Mouse (Mus musculus): Measurements from ENCODE around the gene Them5. TPM values are rescaled to one million over a fixed set of nuclear protein-coding genes. Genes with fewer than 3 reads are reported as not detected.

Them5 gene
- not detected for polyA plus RNA-seq (2014; fragmentation: Illumina TruSeq; extraction: RNeasy Lipid Tissue Mini Kit (QIAGEN cat#74804); ENCODE audit: low read depth, low replicate concordance)

GRCm38 (mm10) chr3:94341959-94342422 lies at the start of gene Them5:
Them5 (plus strand) TSS chr3:94342099.

GRCm38 (mm10) chr3:94309633-94310363 lies 32.1 kb upstream of the Them5 start, which contains the start of gene Them4:
Them4 (plus strand) TSS chr3:94310089.

GRCm38 (mm10) chr3:94362138-94362537 lies 20.2 kb downstream of the Them5 start, which contains the start of gene C2cd4d:
C2cd4d (plus strand) TSS chr3:94362438.

GRCm38 (mm10) chr3:94372641-94373040 lies 30.7 kb downstream of the Them5 start, which contains the start of gene Rorc:
Rorc (plus strand) TSS chr3:94372794.

Other genes with a start within 250 kb of the Them5 start
- gene Gm10696, start 163.9 kb upstream of the Them5 start, polyA plus RNA-seq (2014; fragmentation: Illumina TruSeq; extraction: RNeasy Lipid Tissue Mini Kit (QIAGEN cat#74804); ENCODE audit: low read depth, low replicate concordance) = not detected
- gene Gm5286, start 145.4 kb upstream of the Them5 start, polyA plus RNA-seq (2014; fragmentation: Illumina TruSeq; extraction: RNeasy Lipid Tissue Mini Kit (QIAGEN cat#74804); ENCODE audit: low read depth, low replicate concordance) = not detected
- gene Gm4778, start 78.1 kb upstream of the Them5 start, polyA plus RNA-seq (2014; fragmentation: Illumina TruSeq; extraction: RNeasy Lipid Tissue Mini Kit (QIAGEN cat#74804); ENCODE audit: low read depth, low replicate concordance) = not detected
- 41.5 TPM for gene Them4, start 32.0 kb upstream of the Them5 start, polyA plus RNA-seq (2014; fragmentation: Illumina TruSeq; extraction: RNeasy Lipid Tissue Mini Kit (QIAGEN cat#74804); ENCODE audit: low read depth, low replicate concordance)
- gene C2cd4d, start 20.3 kb downstream of the Them5 start, polyA plus RNA-seq (2014; fragmentation: Illumina TruSeq; extraction: RNeasy Lipid Tissue Mini Kit (QIAGEN cat#74804); ENCODE audit: low read depth, low replicate concordance) = not detected
- 54.0 TPM for gene Rorc, start 30.7 kb downstream of the Them5 start, polyA plus RNA-seq (2014; fragmentation: Illumina TruSeq; extraction: RNeasy Lipid Tissue Mini Kit (QIAGEN cat#74804); ENCODE audit: low read depth, low replicate concordance)
- gene Lingo4, start 56.4 kb downstream of the Them5 start, polyA plus RNA-seq (2014; fragmentation: Illumina TruSeq; extraction: RNeasy Lipid Tissue Mini Kit (QIAGEN cat#74804); ENCODE audit: low read depth, low replicate concordance) = 0.38 TPM
- gene Tdrkh, start 71.2 kb downstream of the Them5 start, polyA plus RNA-seq (2014; fragmentation: Illumina TruSeq; extraction: RNeasy Lipid Tissue Mini Kit (QIAGEN cat#74804); ENCODE audit: low read depth, low replicate concordance) = 3.1 TPM
- 50.4 TPM for gene Mrpl9, start 101.2 kb downstream of the Them5 start, polyA plus RNA-seq (2014; fragmentation: Illumina TruSeq; extraction: RNeasy Lipid Tissue Mini Kit (QIAGEN cat#74804); ENCODE audit: low read depth, low replicate concordance)
- gene Oaz3, start 101.8 kb downstream of the Them5 start, polyA plus RNA-seq (2014; fragmentation: Illumina TruSeq; extraction: RNeasy Lipid Tissue Mini Kit (QIAGEN cat#74804); ENCODE audit: low read depth, low replicate concordance) = 1.3 TPM
- 0.69 TPM for gene Celf3, start 136.2 kb downstream of the Them5 start, polyA plus RNA-seq (2014; fragmentation: Illumina TruSeq; extraction: RNeasy Lipid Tissue Mini Kit (QIAGEN cat#74804); ENCODE audit: low read depth, low replicate concordance)
- 3.2 TPM for gene Riiad1, start 138.2 kb downstream of the Them5 start, polyA plus RNA-seq (2014; fragmentation: Illumina TruSeq; extraction: RNeasy Lipid Tissue Mini Kit (QIAGEN cat#74804); ENCODE audit: low read depth, low replicate concordance)
- 47.7 TPM for gene Snx27, start 240.6 kb downstream of the Them5 start, polyA plus RNA-seq (2014; fragmentation: Illumina TruSeq; extraction: RNeasy Lipid Tissue Mini Kit (QIAGEN cat#74804); ENCODE audit: low read depth, low replicate concordance)

Measured in sigmoid colon, adult 10 weeks (tissue).